Mouse (Mus musculus) frontal cortex, postnatal 14 days (tissue): Measurements from ENCODE around the gene Slc18b1.
A peak's percentile ranks its signal among the peaks of the same experiment; 100 is the strongest.
"Not testable (repeated sequence)": the region's sequence is repeated elsewhere in the genome, so short reads cannot be mapped to it uniquely, and the experiment has no call there.

Experiments
- DNase-seq, 2 experiments: peaks; one replicate each; pipeline ENCODE4 v3.0.0; 2022; ENCODE audit warnings: low spot score in 2 of 2

Slc18b1 gene

DNA sequence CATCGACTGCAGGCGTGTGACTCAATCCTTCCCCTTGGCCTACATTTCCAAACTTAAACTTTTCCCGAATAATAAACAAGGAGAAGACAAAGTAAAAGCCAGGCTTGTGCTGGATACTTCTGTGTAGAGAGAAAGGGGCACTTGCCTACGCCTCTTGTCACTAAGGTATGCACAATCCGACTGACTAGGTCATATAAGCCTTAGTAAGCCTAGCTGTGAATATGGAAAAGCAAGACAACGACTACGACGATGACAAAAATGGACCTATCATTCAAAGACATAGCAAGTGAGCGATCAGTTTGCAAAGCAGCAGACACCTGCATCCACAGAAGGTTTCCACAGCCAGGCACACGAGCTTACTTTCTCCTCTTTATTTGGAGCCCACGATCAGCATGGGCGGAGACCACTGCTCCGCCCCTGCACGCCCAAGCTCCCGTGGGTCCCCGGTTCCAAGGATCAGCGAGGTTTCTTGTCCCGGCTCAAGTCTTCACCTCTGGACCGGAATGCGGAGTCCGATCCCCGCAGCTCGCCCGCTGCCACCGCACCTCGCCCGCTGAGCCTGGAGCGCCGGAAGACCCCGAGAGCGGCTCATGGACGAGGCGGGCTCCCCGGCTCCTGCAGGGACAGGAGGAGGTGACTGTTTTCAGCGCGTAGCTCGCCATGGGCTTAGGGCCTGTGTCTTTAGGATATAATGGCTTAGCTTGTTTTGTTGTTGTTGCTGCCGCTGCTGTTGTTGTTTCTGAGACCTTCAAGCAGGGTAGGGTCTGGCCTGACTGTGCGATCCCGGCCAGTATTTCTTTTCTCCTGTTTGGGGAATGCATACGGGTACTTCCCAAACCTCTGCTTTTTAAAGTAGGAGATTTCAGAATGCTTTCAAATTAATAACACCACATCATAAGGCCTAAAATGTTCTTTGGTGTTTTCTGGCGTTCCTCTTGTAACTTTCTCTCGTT lies at the start of gene Slc18b1:
TSS of gene Slc18b1 (plus strand) at position 436 of the 953 bp plus-strand sequence.
- DNase-seq = peak in 1 of 2 experiments; percentile 31

DNA sequence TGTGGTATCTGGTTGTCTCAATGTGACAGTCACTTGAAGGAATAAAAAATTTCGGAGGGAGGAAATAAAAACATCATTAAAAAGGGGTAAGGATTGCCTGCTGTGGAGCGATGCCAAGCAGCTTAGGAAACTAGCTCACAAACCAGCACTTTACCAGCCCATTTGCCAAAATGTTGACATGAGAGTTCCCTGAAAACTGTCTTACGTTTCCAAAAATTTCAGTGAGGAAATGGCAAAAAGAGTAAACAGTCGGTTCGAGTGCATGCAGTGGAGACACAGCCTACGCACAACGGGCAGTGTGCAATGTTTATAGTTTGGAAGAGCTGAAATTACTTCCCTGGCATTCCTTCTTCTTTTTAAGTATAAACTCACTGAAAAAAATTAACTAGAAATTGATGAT lies 42.6 kb upstream of the Slc18b1 start:
- no peak for DNase-seq

- DNase-seq = no peak
Measured at GRCm38 (mm10) chr10:23777288-23777945, 19.4 kb upstream of the Slc18b1 start.

GRCm38 (mm10) chr10:23780539-23781275 lies 16.1 kb upstream of the Slc18b1 start:
- no peak for DNase-seq

- DNase-seq = no peak
Measured at GRCm38 (mm10) chr10:23781760-23782735, 14.7 kb upstream of the Slc18b1 start.

DNA sequence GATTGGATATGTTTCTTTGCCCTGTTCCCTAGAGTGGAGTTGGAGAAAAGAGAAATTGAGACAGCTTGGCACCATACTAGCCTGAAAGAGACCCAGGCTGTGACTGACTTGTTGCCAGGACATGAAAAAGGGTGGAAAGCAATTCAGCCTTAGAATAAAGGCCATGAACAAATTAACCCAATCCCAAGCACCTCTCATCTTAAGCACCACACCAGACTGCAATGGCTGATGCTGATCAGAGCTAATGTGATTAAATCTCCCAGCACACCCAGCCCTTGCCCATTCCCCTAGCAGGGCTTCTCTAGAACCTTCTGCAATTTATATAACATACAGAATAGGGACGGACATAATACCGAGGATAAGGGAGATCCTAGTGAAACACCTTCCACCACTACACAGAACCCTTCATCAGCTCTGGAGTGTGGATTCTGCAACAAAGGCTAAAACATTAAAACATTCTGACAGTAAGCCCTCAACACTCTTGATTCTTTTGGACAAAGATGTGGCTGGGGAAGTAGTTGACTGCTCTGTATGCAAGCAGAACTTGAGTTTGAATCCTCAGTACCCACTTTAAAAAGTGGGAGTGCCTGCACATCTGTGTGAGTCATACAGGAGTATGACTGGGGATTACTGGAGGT lies 13.8 kb upstream of the Slc18b1 start:
- DNase-seq = no peak

GRCm38 (mm10) chr10:23783493-23783884 lies 13.3 kb upstream of the Slc18b1 start:
- no peak for DNase-seq

DNA sequence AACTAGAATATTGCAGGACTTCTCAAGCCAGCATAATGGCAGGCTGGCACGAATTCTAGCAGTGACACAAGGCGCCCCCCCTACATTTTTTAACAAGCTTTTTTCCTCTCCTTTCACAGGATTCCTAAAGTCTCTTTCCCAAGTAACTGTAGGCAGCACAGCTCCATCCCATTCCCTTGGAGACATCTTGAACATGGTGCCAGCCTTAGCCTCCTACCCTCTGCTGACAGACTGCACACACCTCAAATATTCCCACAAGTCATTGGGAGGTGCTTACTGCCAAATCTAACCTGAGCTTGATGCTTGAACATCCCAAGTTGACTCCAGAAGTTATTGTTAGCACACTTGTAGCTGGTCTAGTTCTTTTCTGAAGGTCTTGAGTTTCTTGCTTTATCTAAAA lies 12.7 kb upstream of the Slc18b1 start:
- no peak for DNase-seq

DNA sequence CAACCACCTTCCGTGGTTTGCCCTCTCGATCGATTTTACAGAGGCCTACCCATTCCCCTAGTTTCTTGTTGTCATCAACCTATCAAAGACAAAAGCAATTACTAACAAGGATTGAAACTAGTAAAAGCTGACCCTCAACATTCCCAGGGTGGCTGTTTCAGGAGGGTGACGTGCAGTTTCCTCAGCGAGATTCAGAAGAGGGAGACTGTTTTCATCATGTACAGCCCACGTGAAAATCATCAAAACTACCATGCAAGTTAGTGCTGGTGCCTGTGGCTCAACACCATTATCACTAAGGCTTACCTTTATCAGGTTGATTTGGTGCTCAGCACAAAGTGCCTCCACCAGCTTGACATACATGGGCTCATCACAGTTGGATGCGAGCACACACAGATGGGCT lies 11.2 kb upstream of the Slc18b1 start:
- not testable (repeated sequence) for DNase-seq

GRCm38 (mm10) chr10:23786040-23786439 lies 10.7 kb upstream of the Slc18b1 start:
- DNase-seq = no peak

DNA sequence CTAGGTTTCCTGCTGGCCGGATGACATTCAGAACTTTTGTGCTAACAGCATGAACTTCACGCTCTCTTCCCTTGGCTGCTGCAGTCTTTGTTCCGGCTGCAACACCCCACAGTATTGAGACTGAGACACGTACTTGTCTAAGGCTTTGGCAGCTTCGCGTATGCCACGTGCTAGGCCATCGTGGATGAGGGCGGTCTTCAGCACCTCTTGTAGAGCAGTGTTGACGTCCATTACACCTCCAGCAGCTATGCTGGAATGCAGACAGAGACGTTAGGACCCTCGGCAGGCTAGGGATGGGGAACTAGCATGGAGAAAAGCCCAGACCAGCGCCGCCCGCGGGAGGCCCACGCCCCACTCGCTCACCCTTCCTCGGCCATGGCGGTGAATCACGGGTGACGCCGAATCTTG lies 10.2 kb upstream of the Slc18b1 start:
- peak in 1 of 2 experiments; percentile 12 for DNase-seq

GRCm38 (mm10) chr10:23787062-23787821 lies 9.5 kb upstream of the Slc18b1 start, which contains the start of gene Rps12:
Gene Rps12, minus strand, starts transcription at chr10:23787275.
- DNase-seq = peak; percentile 99

GRCm38 (mm10) chr10:23788056-23788600 lies 8.7 kb upstream of the Slc18b1 start:
- no peak for DNase-seq

DNA sequence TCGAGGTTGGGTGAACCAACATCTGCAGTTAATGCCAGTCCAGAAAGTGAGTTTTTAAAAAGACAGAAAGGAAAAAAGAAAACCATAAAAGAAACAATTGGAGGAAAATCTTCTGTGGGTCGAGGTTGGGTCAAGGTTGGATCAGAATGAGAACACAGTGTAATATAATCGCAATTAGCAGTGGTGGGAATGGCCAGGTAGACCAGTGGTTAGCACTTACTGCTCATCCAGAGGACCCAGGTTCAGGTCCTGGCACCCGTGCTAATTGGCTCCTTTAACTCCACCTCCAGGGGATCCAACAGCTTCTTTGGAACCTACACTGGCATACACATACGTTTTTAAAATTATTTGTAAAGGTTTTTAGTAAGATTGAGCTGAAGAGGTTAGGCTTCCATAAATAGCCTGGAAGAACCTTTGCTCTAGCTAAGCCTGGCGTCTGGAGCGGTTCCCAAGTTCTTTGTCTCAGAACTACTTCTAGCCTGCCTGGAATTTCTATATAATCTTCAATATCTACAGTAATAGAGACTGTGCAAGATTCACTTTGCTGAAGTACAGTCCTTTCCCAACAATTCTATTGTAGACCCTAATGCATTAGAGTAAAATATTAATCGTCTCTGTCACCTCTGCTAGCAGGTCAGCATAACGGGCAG lies 790 bp upstream of the Slc18b1 start:
- DNase-seq = no peak

DNA sequence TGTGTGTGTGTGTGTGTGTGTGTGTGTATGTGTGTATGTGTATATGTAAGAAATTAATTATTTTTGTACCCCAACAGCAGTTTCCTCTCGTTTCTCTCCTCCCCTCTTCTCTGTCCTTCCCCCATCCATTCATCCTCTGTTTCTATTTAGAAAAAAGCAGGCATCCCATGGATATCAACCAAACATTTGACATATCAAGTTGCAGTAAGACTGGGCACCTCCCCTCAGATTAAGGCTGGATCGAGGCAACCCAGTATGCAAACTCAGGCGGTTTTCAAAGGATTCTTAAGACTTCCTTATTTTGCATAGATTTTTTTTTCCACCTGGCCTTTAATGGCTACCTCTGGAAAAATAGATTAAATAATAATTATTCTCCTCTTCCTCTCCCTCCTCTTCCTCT lies 820 bp downstream of the Slc18b1 start:
- DNase-seq = no peak

- no peak for DNase-seq
Measured at GRCm38 (mm10) chr10:23798142-23798541, 1.4 kb downstream of the Slc18b1 start.

GRCm38 (mm10) chr10:23799933-23800332 lies 3.1 kb downstream of the Slc18b1 start:
- no peak for DNase-seq

DNA sequence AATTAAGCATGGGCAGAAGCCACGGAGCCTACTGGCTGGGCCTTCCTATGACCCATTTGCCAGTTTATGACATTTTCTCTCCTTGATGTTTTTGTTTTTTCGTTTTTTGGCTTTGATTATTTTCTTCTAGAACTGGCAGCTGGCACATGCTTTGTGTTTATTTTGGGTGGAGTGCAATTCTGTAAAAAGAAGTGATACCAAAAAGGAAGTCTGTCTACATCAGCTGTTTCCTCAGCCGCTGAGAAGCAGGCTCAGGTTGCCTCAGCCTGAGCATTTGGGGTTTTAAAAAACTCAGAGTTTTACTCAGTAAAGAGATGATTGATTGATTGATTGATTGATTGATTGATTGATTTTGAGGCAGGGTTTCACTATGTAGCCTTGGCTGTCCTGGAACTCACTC lies 6.1 kb downstream of the Slc18b1 start:
- no peak for DNase-seq

GRCm38 (mm10) chr10:23804665-23805064 lies 7.9 kb downstream of the Slc18b1 start:
- DNase-seq = no peak
